Mouse (Mus musculus) embryonic fibroblast, embryonic 13.5 days (primary cell): Measurements from ENCODE around the gene Ube2i. TPM values are rescaled to one million over a fixed set of nuclear protein-coding genes. Genes with fewer than 3 reads are reported as not detected.

Experiments used
- H3K27ac ChIP-seq: 2 replicates; pipeline ENCODE4 v1.5.1; 2012; ENCODE audit warnings: low read length, control low read depth, inconsistent platforms; ENCODE audit not compliant: insufficient read depth
- H3K4me1 ChIP-seq: 2 replicates; pipeline ENCODE4 v1.6.1; 2011; ENCODE audit warnings: low read length; ENCODE audit not compliant: control insufficient read depth, insufficient read depth
- H3K4me3 ChIP-seq: 2 replicates; pipeline ENCODE4 v1.5.1; 2011; ENCODE audit warnings: mild to moderate bottlenecking, control low read depth, low read length; ENCODE audit not compliant: insufficient read depth
- CTCF ChIP-seq: IDR thresholded peaks from 2 replicates; pipeline ENCODE4 v1.5.1; 2011; ENCODE audit warnings: mild to moderate bottlenecking, control low read depth, low read length, moderate library complexity, borderline replicate concordance; ENCODE audit not compliant: insufficient read depth
- POLR2A ChIP-seq: IDR thresholded peaks from 2 replicates; pipeline ENCODE4 v1.6.1; 2011; ENCODE audit warnings: low read depth, mild to moderate bottlenecking, control low read depth, low read length, moderate library complexity
- polyA plus RNA-seq: library from polyadenylated mRNA; stranded (reverse); fragments of >200 nt; gene quantifications from 2 replicates; pipeline ENCODE4 v1.2.4, GENCODE M21; 2011; ENCODE audit warnings: low read depth; ENCODE audit not compliant: missing spikeins, insufficient read length

The Ube2i gene
- 296 and 315 TPM in 2 replicates for polyA plus RNA-seq

DNA sequence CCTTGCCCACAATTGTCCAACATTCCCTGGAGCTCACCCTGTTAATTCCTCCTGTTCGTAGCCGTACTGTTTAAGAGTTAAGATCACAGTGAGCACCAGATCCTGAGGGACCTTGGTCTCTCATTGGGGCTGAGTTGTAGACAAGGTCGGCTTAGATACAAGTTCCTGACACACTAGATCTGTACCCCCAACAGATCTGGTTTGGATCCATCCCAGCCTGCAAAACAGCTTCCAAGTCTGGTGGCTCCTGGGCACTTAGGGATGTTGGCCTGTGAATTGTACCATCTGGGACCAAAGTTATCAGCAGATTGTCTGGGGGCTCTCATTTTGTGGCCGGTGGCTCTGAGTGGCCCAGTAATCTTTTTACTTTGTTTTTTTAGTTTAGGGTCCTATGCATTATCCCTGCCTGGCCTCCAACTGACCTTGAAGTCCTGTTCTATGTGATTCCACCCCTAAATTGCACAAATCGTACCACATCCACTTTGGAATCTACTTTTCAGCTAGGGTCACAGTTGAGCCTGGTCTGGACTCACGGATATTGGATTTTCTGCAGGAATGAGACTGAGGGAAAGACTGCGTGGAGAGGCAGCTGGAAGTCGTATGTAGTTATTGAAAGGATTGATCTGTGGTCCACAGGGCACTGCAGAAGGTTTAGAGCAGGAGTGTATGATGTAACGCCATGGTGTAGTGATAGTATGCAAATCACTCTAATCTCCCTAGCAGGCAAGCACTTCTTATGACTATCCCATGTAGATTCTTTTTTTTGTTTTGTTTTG lies at the start of gene Ube2i:
Gene Ube2i (minus strand): TSS at position 52 of the 776 bp plus-strand sequence.
- H3K4me3 ChIP-seq = peak within 1 kb of the TSS; percentile 92
- 0 out of 2 replicates have a peak, but pooled peaks cover 6% of the 10 kb centered on the region for H3K4me1 ChIP-seq
- TF ChIP-seq CTCF (no peak), POLR2A (no peak; the same call in 1 of the 2 replicates)
- peak within 1 kb of the TSS; percentile 98 for H3K27ac ChIP-seq

DNA sequence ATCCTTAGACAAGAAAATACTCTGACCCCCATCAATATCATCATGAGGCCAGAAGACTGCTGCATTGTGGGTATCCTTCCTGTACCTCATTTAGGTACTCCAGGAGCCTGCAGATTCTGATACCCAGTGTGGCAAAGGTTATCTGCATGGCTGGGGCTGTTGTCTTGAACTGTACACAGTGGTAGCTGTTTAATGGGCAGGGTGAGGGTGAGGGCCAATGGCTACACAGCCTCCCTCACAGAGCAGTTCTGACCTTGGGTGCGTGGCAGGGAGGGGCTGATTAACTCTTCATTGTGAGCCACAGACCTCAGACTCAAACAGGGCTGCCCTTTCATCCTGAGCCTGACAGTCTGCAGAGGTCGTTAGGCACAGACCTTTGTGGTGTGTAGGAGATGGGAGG lies 48.5 kb upstream of the Ube2i start:
- Histone ChIP-seq H3K27ac (no peak overlapping the region), H3K4me3 (no peak overlapping the region), H3K4me1 (no peaks in the 10 kb centered on the region)
- TF ChIP-seq CTCF (no peak), POLR2A (no peak)

DNA sequence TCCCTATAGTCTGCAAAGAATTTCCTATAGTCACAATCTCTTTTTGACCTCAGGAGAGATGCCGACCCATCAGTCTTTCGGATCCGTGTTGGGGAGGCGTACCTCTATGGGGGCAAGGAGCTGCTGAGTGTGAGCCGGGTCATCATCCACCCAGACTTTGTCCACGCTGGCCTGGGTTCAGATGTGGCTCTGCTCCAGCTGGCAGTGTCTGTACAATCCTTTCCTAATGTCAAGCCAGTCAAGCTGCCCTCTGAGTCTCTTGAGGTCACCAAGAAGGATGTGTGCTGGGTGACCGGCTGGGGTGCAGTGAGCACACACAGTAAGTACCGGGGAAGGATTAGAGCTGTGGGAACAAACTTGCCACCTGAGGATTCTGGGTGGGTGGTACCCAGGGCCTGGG lies 46.4 kb upstream of the Ube2i start:
- Histone ChIP-seq H3K27ac (no peak overlapping the region), H3K4me3 (no peak overlapping the region)
- no peak for TF ChIP-seq POLR2A

DNA sequence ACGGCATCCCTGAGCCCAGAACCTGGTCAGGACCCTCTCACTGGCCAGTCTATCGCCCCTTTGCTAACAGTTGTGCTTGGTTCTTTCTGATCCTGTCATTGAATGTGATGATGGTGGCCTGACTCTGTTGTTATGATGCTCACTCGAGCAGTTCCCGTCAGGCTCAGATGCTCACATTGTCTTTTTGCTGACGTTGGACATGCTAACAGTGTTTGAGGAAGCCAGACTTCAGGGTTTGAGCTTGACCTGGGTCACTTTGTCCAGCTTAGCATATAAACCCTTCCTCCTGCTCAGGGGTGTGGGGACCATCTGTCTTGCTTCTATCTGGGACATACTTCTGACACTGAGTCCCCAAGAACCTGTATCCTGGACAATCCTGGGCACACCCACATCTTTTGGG lies 43.9 kb upstream of the Ube2i start, which contains the start of gene Prss29:
Gene Prss29 (plus strand): TSS at position 301 of the 400 bp plus-strand sequence.
- H3K4me1 ChIP-seq = no peaks in the 10 kb centered on the region
- no peak within 1 kb of the TSS for H3K27ac ChIP-seq
- TF ChIP-seq CTCF (no peak), POLR2A (no peak)
- no peak within 1 kb of the TSS for H3K4me3 ChIP-seq

More for the DNA sequence above, 46.4 kb upstream of the Ube2i start:
- H3K4me1 ChIP-seq = no peaks in the 10 kb centered on the region

DNA sequence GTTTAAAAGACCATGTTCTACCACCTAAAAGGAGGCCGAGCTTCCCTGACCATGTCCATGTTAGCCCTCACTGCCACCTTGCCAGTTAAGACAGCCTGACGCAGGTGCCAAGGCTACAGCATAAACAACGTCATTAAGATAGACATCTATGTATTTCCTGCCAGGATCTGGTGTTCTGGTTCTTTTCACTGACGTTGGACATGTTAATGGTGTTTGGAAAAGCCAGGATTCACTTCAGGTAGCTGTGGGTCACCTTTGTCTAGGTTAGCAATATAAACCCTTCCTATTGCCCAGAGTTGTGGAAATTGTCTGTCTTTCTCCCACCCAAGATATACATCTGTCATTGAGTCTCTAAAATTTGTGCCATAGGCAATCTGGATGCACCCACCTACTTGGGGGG lies 33.9 kb upstream of the Ube2i start, which contains the start of gene Prss28:
Gene Prss28 (plus strand): TSS at position 301 of the 400 bp plus-strand sequence.
- Histone ChIP-seq H3K4me3 (no peak within 1 kb of the TSS), H3K4me1 (no peaks in the 10 kb centered on the region), H3K27ac (no peak within 1 kb of the TSS)
- TF ChIP-seq CTCF (no peak), POLR2A (no peak)

DNA sequence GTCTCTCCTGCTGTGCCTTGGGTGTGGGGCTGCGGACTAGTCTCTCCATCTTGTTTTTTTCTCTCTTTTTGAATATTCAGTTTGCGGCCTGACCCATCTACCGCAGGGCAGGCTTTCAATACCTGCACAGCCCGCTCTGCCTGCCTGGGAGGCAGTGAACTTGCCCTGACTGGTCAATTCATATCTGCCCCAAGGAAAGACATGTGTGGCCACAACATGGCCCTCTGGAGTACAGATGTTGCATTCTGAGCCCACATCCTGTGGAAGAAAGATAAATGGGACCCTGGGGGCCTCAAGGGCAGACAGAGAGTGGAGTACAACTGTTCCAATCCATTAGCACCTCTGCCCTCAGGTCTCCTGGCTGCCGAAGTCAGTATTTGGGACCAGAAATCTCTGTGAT lies 23.7 kb upstream of the Ube2i start, which contains the start of gene Prss34:
Gene Prss34 (plus strand): TSS at position 301 of the 400 bp plus-strand sequence.
- TF ChIP-seq CTCF (no peak), POLR2A (no peak)
- no peaks in the 10 kb centered on the region for H3K4me1 ChIP-seq
- H3K27ac ChIP-seq = no peak within 1 kb of the TSS
- H3K4me3 ChIP-seq = no peak within 1 kb of the TSS

DNA sequence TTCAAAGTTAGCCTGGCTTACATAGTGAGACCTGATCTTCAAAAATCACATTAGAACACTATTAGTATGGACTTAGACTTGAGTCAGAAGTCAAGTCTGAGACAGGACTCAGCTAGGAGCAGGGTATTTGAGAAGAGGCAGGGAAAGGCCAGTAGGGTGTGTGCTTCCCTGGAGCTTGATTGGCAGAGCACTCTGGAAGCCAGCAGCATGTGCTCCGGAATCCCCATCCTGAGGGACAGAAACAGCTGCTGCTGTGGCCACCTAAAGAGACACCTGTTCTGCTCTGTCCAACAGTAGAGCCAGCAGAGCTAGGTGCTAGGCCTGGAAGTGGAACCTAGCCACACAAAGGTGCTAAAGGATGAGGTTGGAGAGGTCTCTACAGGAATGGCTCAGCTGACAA lies 19.7 kb upstream of the Ube2i start:
- no peak overlapping the region for H3K27ac ChIP-seq
- no peaks in the 10 kb centered on the region for H3K4me1 ChIP-seq
- no peak overlapping the region for H3K4me3 ChIP-seq
- TF ChIP-seq CTCF (no peak), POLR2A (no peak)

DNA sequence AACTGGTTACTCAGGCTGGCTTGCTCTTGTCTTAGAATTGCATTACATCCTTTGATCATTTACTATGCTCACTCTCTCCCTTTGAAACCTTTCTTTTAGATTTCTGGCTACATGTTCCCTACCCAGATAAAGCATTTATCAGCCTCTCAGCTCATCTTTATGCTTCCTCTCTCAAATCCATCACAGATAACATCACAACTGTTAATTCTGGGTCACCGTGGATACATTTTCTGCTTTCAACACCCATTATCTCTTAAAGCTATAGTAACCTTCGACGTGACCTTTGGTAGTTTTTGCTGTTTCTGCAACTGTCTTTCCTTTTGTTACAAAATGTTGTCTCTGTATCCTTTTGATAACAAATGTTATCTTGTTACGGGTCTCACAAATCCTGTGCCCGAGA lies 19.1 kb upstream of the Ube2i start:
- TF ChIP-seq CTCF = no peak
- TF ChIP-seq POLR2A = no peak
- Histone ChIP-seq H3K4me3 (no peak overlapping the region), H3K4me1 (no peaks in the 10 kb centered on the region), H3K27ac (no peak overlapping the region)

DNA sequence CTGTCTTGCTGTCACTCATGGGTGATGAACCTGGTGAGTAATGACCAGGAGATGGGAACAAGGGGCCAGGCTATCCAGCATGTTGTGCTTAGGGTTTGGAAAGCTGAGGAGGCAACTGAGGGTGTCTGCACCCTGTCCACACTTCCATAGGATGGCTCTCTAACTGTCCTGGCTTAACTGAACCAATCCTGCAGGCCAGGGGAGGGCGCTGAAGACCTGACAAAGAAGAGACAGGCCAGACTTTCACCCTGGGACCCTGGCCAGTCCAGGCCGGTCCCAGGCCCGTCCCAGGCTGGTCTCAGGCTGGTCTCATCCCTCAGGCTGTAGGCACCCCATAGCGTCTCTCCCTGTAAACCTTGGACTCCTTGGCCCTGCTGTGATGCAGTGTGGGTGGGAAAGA lies 16.0 kb upstream of the Ube2i start:
- H3K4me1 ChIP-seq = no peaks in the 10 kb centered on the region
- TF ChIP-seq CTCF (0 out of 2 replicates have a peak, but pooled peaks have one; percentile 2), POLR2A (no peak)
- no peak overlapping the region for H3K27ac ChIP-seq
- no peak overlapping the region for H3K4me3 ChIP-seq

DNA sequence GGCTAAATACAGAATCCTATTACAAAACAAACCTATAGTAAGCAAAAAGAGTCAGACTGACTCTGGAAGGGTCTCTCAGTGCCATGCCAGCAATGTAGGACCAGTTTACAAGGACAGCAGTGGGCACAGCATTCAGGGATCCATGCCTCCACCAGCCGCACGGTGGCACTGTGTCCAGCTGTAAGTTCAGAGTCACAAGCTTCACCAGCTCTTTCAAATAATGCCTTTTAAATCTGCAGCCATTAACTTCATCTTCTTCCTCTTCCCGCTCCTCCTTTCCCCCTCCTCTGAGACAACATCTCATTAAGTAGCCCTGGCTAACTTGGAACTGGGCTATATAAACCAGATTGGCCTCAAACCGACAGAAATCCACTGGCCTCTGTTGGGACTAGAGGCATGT lies 14.4 kb upstream of the Ube2i start:
- no peak overlapping the region for H3K4me3 ChIP-seq
- no peak for TF ChIP-seq POLR2A
- peak; percentile 93 for TF ChIP-seq CTCF
- no peaks in the 10 kb centered on the region for H3K4me1 ChIP-seq
- no peak overlapping the region for H3K27ac ChIP-seq

DNA sequence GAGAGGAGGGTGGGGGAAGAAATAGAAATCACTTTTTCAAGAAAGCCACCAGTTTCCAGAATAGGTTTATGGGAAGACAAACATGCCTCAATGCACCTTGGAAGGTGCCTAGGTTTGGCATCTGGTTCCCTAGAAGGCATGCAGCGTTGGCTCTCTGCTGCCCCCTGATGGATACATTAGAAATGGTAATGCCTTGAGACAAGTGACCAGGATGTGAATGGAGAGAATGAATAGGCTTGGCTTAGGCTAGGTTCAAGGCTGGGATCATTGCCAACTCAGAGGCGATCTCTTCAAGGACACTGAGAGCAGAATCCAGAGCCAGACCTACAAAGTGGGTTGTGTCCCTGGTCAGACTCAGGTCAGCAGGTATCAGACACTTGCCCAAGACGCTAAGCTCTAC lies 10.6 kb upstream of the Ube2i start:
- peak; percentile 80; the same call in 1 of the 2 replicates for TF ChIP-seq CTCF
- TF ChIP-seq POLR2A = no peak
- H3K4me1 ChIP-seq = no peaks in the 10 kb centered on the region
- no peak overlapping the region for H3K4me3 ChIP-seq

More for the DNA sequence above, 10.6 kb upstream of the Ube2i start:
- no peak overlapping the region for H3K27ac ChIP-seq
